Mouse (Mus musculus) heart, embryonic 16.5 days (tissue): ENCODE results near the gene Rps6kl1. TPM values are rescaled to one million over a fixed set of nuclear protein-coding genes. Genes with fewer than 3 reads are reported as not detected.

Experiments
- ATAC-seq: fragments of 200-750 bp; cut with Nextera tagmentation; replicated peaks from 2 replicates; pipeline ENCODE4 v1.8.0; 2017; ENCODE audit warnings: moderate number of reproducible peaks; ENCODE audit not compliant: insufficient read depth, low FRiP score; ENCODE audit errors: extremely low read depth
- H3K27ac ChIP-seq: fragments of 300-500 bp; sonication (generic); 2 replicates; pipeline ENCODE4 v1.5.1; 2014; ENCODE audit warnings: mild to moderate bottlenecking, low read length, control low read depth, moderate library complexity
- H3K27me3 ChIP-seq: fragments of 300-500 bp; sonication (generic); 2 replicates; pipeline ENCODE4 v1.6.1; 2014; ENCODE audit warnings: low read length, mixed read lengths; ENCODE audit not compliant: control insufficient read depth, insufficient read depth
- H3K36me3 ChIP-seq: fragments of 300-500 bp; sonication (generic); 2 replicates; pipeline ENCODE4 v1.6.1; 2014; ENCODE audit not compliant: control insufficient read depth, insufficient read depth
- H3K4me1 ChIP-seq: fragments of 300-500 bp; sonication (generic); 2 replicates; pipeline ENCODE4 v1.6.1; 2014; ENCODE audit warnings: low read length, mixed read lengths; ENCODE audit not compliant: control insufficient read depth, insufficient read depth
- H3K4me2 ChIP-seq: fragments of 300-500 bp; sonication (generic); 2 replicates; pipeline ENCODE4 v1.6.1; 2014; ENCODE audit warnings: low read depth, mild to moderate bottlenecking, control low read depth, low read length
- H3K4me3 ChIP-seq: fragments of 300-500 bp; sonication (generic); 2 replicates; pipeline ENCODE4 v1.5.1; 2014; ENCODE audit warnings: mild to moderate bottlenecking, control low read depth, low read length
- H3K9ac ChIP-seq: fragments of 300-500 bp; sonication (generic); 2 replicates; pipeline ENCODE4 v1.6.1; 2014; ENCODE audit warnings: low read length, control low read depth
- H3K9me3 ChIP-seq: fragments of 300-500 bp; sonication (generic); replicated peaks from 2 replicates; pipeline ENCODE4 v1.6.1; 2016; ENCODE audit warnings: low read length; ENCODE audit not compliant: control insufficient read depth
- WGBS: fragments of 180-500 bp; shearing (Covaris S2); extraction: QIAGEN DNeasy Blood & Tissue Kit; methylation state at CpG from one replicate; pipeline ENCODE4 v1.1.7; 2014; 5-methylcytosine and 5-hydroxymethylcytosine counted together
- polyA plus RNA-seq: library from polyadenylated mRNA; unstranded; fragments of >200 nt; fragmentation: Nextera tagmentation; extraction: Ambion mirVana; gene quantifications from 2 replicates; pipeline ENCODE4 v1.2.1, GENCODE M21; 2015

Gene Rps6kl1
- polyA plus RNA-seq, 1 experiment from 2014 or later = 2.5 TPM

GRCm38 (mm10) chr12:85136627-85137026, 14.4 kb downstream of the Rps6kl1 start:
- Histone ChIP-seq H3K9ac (no peak overlapping the region), H3K4me3 (no peak overlapping the region), H3K36me3 (peaks cover 18% of the 10 kb centered on the region), H3K9me3 (no peaks in the 10 kb centered on the region), H3K4me1 (peaks cover 8% of the 10 kb centered on the region), H3K4me2 (no peak overlapping the region), H3K27ac (no peak overlapping the region), H3K27me3 (0 out of 2 replicates have a peak, but pooled peaks cover 3% of the 10 kb centered on the region)
- 67% methylated on average over 4 of the region's 4 CpGs for WGBS
- no peak for ATAC-seq

- 66% methylated on average over 19 of the region's 19 CpGs for WGBS
- ATAC-seq = no peak; the same call in 1 of the 2 replicates
These were observed 15.3 kb downstream of the Rps6kl1 start for GRCm38 (mm10) chr12:85135513-85136470.

GRCm38 (mm10) chr12:85134043-85134794, 16.8 kb downstream of the Rps6kl1 start:
- Histone ChIP-seq H3K27ac (no peak overlapping the region), H3K4me3 (no peak overlapping the region), H3K9ac (no peak overlapping the region), H3K4me2 (no peak overlapping the region), H3K9me3 (no peaks in the 10 kb centered on the region), H3K36me3 (peaks cover 41% of the 10 kb centered on the region), H3K4me1 (peaks cover 5% of the 10 kb centered on the region), H3K27me3 (no peaks in the 10 kb centered on the region)
- no peak for ATAC-seq
- 71% methylated on average over 8 of the region's 8 CpGs for WGBS

More at GRCm38 (mm10) chr12:85135513-85136470, 15.3 kb downstream of the Rps6kl1 start:
- no peaks in the 10 kb centered on the region for H3K9me3 ChIP-seq
- no peak overlapping the region for H3K4me3 ChIP-seq
- H3K36me3 ChIP-seq = peaks cover 25% of the 10 kb centered on the region
- peaks cover 8% of the 10 kb centered on the region for H3K4me1 ChIP-seq
- H3K9ac ChIP-seq = no peak overlapping the region
- no peak overlapping the region for H3K4me2 ChIP-seq
- H3K27ac ChIP-seq = no peak overlapping the region
- H3K27me3 ChIP-seq = 0 out of 2 replicates have a peak, but pooled peaks cover 3% of the 10 kb centered on the region

- no peak for ATAC-seq
- H3K9me3 ChIP-seq = no peaks in the 10 kb centered on the region
- WGBS = 82% methylated on average over 6 of the region's 6 CpGs
These were observed 19.7 kb downstream of the Rps6kl1 start for GRCm38 (mm10) chr12:85131361-85131760.

GRCm38 (mm10) chr12:85129426-85129978, 21.6 kb downstream of the Rps6kl1 start:
- Histone ChIP-seq H3K9ac (no peak overlapping the region), H3K4me3 (no peak overlapping the region), H3K9me3 (no peaks in the 10 kb centered on the region), H3K4me1 (no peaks in the 10 kb centered on the region), H3K27ac (no peak overlapping the region), H3K36me3 (peaks cover 72% of the 10 kb centered on the region), H3K27me3 (no peaks in the 10 kb centered on the region), H3K4me2 (no peak overlapping the region)
- ATAC-seq = no peak
- WGBS = 71% methylated on average over 9 of the region's 9 CpGs

More at GRCm38 (mm10) chr12:85131361-85131760, 19.7 kb downstream of the Rps6kl1 start:
- Histone ChIP-seq H3K27ac (no peak overlapping the region), H3K4me2 (no peak overlapping the region), H3K27me3 (no peaks in the 10 kb centered on the region), H3K9ac (no peak overlapping the region), H3K36me3 (peaks cover 59% of the 10 kb centered on the region), H3K4me3 (no peak overlapping the region), H3K4me1 (peaks cover 5% of the 10 kb centered on the region)

- H3K9ac ChIP-seq = no peak overlapping the region
- no peak overlapping the region for H3K4me3 ChIP-seq
- H3K9me3 ChIP-seq = no peaks in the 10 kb centered on the region
- no peak overlapping the region for H3K4me2 ChIP-seq
- 83% methylated on average over 8 of the region's 8 CpGs for WGBS
- H3K36me3 ChIP-seq = peaks cover 77% of the 10 kb centered on the region
- no peaks in the 10 kb centered on the region for H3K4me1 ChIP-seq
- H3K27me3 ChIP-seq = no peaks in the 10 kb centered on the region
- no peak for ATAC-seq
- no peak overlapping the region for H3K27ac ChIP-seq
These were observed 24.0 kb downstream of the Rps6kl1 start for GRCm38 (mm10) chr12:85126986-85127603.

- no peak for ATAC-seq
- H3K9ac ChIP-seq = no peak overlapping the region
- no peak overlapping the region for H3K4me2 ChIP-seq
- peaks cover 67% of the 10 kb centered on the region for H3K36me3 ChIP-seq
- no peak overlapping the region for H3K4me3 ChIP-seq
- no peaks in the 10 kb centered on the region for H3K27me3 ChIP-seq
- H3K27ac ChIP-seq = no peak overlapping the region
- H3K4me1 ChIP-seq = no peaks in the 10 kb centered on the region
- 89% methylated on average over 5 of the region's 5 CpGs for WGBS
- no peaks in the 10 kb centered on the region for H3K9me3 ChIP-seq
These were observed 26.3 kb downstream of the Rps6kl1 start for GRCm38 (mm10) chr12:85124751-85125150.

- H3K4me2 ChIP-seq = no peak overlapping the region
- no peak for ATAC-seq
- 87% methylated on average over 11 of the region's 11 CpGs for WGBS
- no peaks in the 10 kb centered on the region for H3K27me3 ChIP-seq
- H3K9me3 ChIP-seq = no peaks in the 10 kb centered on the region
- no peaks in the 10 kb centered on the region for H3K4me1 ChIP-seq
- H3K36me3 ChIP-seq = peaks cover 67% of the 10 kb centered on the region
- no peak overlapping the region for H3K4me3 ChIP-seq
- H3K9ac ChIP-seq = no peak overlapping the region
- H3K27ac ChIP-seq = no peak overlapping the region
These were observed 27.4 kb downstream of the Rps6kl1 start for GRCm38 (mm10) chr12:85123645-85124044.
